Mouse (Mus musculus) c-Kit-positive CD71-positive TER-119-positive erythroid progenitor cells, embryonic 14.5 days (primary cell): ENCODE data around the gene Lrrc3b.

Experiments
- DNase-seq: peaks from one replicate; pipeline ENCODE4 v3.0.0-alpha.2; 2013; ENCODE audit warnings: low spot score

Gene Lrrc3b

DNA sequence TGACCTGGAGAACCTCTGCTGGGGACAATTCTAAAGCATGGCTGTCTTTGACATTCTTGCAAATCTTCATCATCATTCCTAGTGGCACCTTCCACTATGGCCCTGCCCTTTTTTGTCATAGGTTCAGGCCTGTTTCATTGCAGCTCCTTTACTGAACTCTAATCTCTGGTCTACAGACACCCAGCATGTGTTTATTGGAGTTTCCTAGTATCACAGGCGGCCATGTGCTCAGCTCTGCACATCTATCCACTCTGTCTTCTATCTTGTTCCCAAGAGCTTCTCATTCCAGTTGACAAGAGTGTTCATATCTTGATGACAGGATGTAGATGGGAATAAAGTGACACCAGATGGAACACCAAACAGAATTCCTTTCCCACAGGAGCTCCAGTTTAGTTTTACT is 108.6 kb downstream of the Lrrc3b start:
- no peak for DNase-seq

DNA sequence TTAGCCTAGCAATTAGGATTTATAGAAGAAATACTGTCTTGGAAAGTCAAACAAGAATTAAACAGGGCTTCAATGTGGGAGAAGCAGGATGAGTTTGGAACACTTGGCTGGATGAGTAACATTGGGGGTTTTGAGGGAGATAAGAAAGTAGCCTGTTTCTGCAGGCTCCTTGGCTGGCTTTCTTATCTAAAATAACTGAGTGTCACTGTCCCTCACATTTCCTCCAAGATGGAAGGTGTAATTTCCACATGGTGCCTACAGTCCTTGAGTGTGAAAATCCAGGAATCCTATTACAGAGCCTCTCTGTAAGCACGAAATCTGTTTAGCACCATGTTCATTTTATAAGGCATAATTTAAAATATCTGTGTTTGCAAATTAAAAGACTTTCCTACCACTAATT is 112.9 kb downstream of the Lrrc3b start:
- DNase-seq = no peak

DNA sequence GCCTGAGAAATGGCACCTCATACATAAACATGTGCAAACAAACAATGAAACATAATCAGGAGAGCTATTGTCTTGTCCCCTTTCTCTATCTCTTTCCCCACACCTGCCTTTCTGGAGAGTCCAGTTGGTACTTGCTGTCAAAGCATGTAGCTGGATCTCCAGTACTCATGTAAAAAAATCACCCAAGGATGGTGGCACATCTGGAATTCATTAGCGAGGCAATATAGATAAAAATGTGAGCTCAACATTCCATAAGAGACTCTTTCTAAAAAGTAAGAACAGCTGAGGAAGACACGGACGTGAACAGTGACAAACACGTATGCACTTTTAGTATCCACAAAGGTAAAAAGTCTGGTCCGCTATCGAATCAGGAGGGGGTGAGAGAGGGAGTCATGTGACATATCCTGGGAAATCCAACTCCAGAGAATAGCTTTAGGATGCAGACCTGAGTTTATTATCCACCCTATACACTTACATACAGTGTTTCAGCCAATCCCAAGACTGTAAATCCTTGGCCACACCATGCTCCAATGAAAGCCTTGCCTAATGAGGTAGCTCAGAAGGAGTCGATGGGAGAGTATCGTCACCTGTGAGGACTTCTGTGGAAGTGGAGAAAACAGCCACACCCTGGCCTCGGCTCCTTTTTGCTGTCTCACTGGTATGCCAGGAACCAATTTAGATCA is 116.2 kb downstream of the Lrrc3b start:
- DNase-seq = no peak

DNA sequence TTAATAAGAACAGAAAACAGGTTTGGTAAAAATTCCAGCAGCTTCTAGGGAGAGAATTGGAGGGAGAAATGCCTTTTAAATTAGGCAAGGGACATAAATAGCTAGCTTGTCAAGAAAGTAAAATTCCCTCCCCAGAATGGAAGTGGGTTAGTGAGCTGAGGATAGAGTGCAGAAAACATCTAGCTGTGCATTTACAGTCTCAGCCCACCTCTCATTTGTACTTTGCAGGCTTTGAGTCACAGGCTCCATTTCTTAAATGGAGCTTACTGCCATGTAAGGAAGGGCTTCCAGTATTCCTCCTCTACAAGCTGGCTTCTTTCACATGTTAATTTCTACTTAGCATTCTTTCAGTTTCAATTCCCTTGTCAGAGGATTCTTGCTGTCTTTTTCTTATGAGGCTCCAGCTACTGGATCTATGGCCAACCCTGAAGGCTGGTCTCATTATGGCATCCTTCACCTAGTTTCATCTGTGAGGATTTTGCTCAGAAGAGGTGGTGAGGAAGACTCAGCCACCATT is 119.3 kb downstream of the Lrrc3b start:
- no peak for DNase-seq

DNA sequence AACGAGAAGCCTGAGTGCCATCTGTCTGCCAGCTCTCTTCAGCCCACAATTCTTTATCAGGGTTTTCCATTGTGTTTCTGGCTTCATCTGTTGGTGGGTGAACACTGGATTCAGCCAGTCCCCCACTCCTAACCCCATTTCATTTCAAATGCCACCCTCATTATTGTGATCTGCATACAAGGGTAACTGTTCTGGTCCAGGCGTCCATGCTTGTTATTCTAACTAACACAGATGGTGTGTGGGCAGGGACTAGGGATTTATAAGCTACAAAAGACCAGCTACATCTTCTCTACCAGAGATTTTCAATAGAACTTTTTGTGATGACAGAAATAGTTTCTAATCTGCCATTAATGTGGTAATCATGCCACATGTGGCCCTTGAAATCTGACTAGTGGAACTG is 130.2 kb downstream of the Lrrc3b start:
- DNase-seq = no peak
